Mouse (Mus musculus) lung, postnatal 0 days (tissue): ENCODE results near the gene Iqck. TPM values are rescaled to one million over a fixed set of nuclear protein-coding genes. Genes with fewer than 3 reads are reported as not detected.

Source experiments
- ATAC-seq: fragments of 200-750 bp; cut with Nextera tagmentation; 2 replicates; pipeline ENCODE4 v1.8.0; 2017; ENCODE audit warnings: moderate library complexity
- DNase-seq: peaks from one replicate; pipeline ENCODE4 v3.0.0-alpha.2; 2016; ENCODE audit warnings: low spot score
- H3K27ac ChIP-seq: fragments of 300-500 bp; sonication (generic); 2 replicates; pipeline ENCODE4 v1.5.1; 2014; ENCODE audit warnings: antibody characterized with exemption, mild to moderate bottlenecking, low read length, mixed read lengths
- H3K27me3 ChIP-seq: fragments of 300-500 bp; sonication (generic); replicated peaks from 2 replicates; pipeline ENCODE4 v1.6.1; 2014; ENCODE audit warnings: low read length, mixed read lengths; ENCODE audit not compliant: insufficient read depth
- H3K36me3 ChIP-seq: fragments of 300-500 bp; sonication (generic); 2 replicates; pipeline ENCODE4 v1.6.1; 2014; ENCODE audit warnings: low read length, mixed read lengths; ENCODE audit not compliant: insufficient read depth
- H3K4me1 ChIP-seq: fragments of 300-500 bp; sonication (generic); 2 replicates; pipeline ENCODE4 v1.6.1; 2014; ENCODE audit warnings: antibody characterized with exemption, low read depth, low read length, mixed read lengths; ENCODE audit not compliant: insufficient read depth
- H3K4me2 ChIP-seq: fragments of 300-500 bp; sonication (generic); replicated peaks from 2 replicates; pipeline ENCODE4 v1.6.1; 2014; ENCODE audit warnings: low read depth, mild to moderate bottlenecking, low read length, moderate library complexity, mixed read lengths
- H3K4me3 ChIP-seq: fragments of 300-500 bp; sonication (generic); 2 replicates; pipeline ENCODE4 v1.5.1; 2014; ENCODE audit warnings: low read depth, low read length
- H3K9ac ChIP-seq: fragments of 300-500 bp; sonication (generic); replicated peaks from 2 replicates; pipeline ENCODE4 v1.6.1; 2014; ENCODE audit warnings: low read depth, mild to moderate bottlenecking
- H3K9me3 ChIP-seq: fragments of 300-500 bp; sonication (generic); 2 replicates; pipeline ENCODE4 v1.6.1; 2016; ENCODE audit warnings: low read length, mixed read lengths
- CTCF ChIP-seq: IDR thresholded peaks from 2 replicates; pipeline ENCODE4 v1.5.1; 2016; ENCODE audit warnings: antibody characterized with exemption, mild to moderate bottlenecking
- EP300 ChIP-seq: IDR thresholded peaks from 2 replicates; pipeline ENCODE4 v1.6.1; 2016; ENCODE audit warnings: antibody characterized with exemption, mild to moderate bottlenecking, control low read depth
- WGBS: fragments of 180-500 bp; shearing (Covaris S2); extraction: QIAGEN DNeasy Blood & Tissue Kit; methylation state at CpG from one replicate; pipeline ENCODE4 v1.1.7; 2014; 5-methylcytosine and 5-hydroxymethylcytosine counted together
- polyA plus RNA-seq: library from polyadenylated mRNA; unstranded; fragments of >200 nt; fragmentation: Nextera tagmentation; extraction: Ambion mirVana; gene quantifications from 2 replicates; pipeline ENCODE4 v1.2.1, GENCODE M21; 2015

Iqck gene
- polyA plus RNA-seq, 1 experiment from 2014 or later = 3.5 TPM

DNA sequence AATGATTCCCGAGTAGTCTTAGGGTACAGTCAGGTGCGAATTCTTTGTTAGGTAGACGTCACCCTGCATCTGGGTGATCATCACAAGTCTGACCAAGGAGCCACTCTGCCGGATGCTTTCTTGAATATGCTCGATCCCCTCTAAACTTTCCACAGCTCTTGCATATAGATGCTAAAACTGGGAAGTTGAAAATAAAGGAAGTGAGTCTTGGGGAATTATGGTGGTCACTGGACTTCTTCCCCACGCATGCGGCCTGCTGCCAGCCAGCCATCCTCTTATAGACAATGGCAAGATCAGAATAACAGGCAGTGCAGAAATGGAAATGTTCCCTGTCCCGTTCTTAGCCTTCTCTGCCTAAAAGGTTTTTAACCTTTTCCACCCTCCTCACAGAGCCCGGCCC lies 48.3 kb downstream of the Iqck start:
- Histone ChIP-seq H3K9me3 (no peaks in the 10 kb centered on the region), H3K4me3 (no peak overlapping the region), H3K36me3 (no peaks in the 10 kb centered on the region), H3K27ac (no peak overlapping the region), H3K9ac (no peak overlapping the region), H3K4me1 (peaks cover 10% of the 10 kb centered on the region), H3K4me2 (no peak overlapping the region), H3K27me3 (no peaks in the 10 kb centered on the region)
- DNase-seq = no peak
- ATAC-seq = no peak
- no peak for TF ChIP-seq CTCF
- TF ChIP-seq EP300 = no peak
- WGBS = 89% methylated on average over 9 of the region's 9 CpGs

DNA sequence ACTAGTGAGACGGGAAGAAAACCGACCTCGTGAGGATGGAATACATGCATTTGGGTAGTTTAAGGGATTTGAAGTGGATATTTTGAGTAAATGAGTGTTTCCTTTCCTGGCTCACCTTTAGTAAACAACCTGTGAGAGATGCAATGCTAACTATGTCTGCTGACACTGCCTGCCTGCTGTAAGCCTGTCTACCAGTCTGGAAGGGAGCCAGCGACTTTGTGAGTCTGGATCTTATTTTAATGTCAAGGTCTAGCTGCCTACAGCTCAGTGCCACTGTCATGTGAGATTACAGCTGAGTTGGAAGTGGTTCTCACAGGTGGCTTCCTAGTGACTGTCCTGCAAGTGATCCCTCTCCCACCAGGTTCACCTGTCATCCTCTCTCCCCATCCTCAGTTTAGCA lies 49.0 kb downstream of the Iqck start:
- no peak overlapping the region for H3K4me2 ChIP-seq
- H3K9ac ChIP-seq = no peak overlapping the region
- H3K36me3 ChIP-seq = no peaks in the 10 kb centered on the region
- H3K4me3 ChIP-seq = no peak overlapping the region
- no peak overlapping the region for H3K27ac ChIP-seq
- no peaks in the 10 kb centered on the region for H3K9me3 ChIP-seq
- H3K27me3 ChIP-seq = no peaks in the 10 kb centered on the region
- no peak for TF ChIP-seq CTCF
- no peak for TF ChIP-seq EP300
- DNase-seq (no peak), ATAC-seq (no peak)
- WGBS = 80% methylated on average over 4 of the region's 4 CpGs
- peaks cover 10% of the 10 kb centered on the region for H3K4me1 ChIP-seq

DNA sequence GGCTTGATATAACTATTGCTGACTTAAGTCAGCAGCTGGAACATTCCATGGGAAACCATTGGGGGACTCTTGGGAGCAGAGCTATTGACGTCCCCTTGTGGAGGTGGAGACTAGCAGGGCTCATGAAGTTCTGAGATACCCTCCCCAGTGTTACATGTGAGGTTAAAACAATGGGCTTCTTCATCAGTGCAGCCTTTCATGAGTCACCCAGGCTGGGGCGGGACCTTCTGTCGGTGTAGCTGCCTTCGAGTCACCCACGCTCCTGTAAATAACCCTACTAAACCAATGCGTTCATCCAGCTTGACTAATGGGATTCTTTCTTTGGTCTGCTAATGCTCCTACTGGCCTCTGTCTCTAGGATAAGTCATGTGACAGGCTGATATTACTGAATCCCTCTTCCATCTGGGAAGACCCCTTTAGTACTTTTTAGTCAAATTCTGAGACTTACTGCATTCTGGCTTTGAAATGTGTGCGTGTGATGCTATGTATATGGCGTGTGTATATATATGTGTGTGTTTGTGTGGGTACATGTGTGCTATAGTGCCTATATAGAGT lies 53.5 kb downstream of the Iqck start:
- TF ChIP-seq EP300 (no peak), CTCF (no peak)
- DNase-seq (no peak), ATAC-seq (no peak)
- no peak overlapping the region for H3K4me3 ChIP-seq
- H3K9me3 ChIP-seq = no peaks in the 10 kb centered on the region
- H3K27me3 ChIP-seq = no peaks in the 10 kb centered on the region
- no peak overlapping the region for H3K27ac ChIP-seq
- no peak overlapping the region for H3K4me2 ChIP-seq
- H3K4me1 ChIP-seq = no peaks in the 10 kb centered on the region
- no peak overlapping the region for H3K9ac ChIP-seq
- 56% methylated on average over 8 of the region's 8 CpGs for WGBS
- H3K36me3 ChIP-seq = no peaks in the 10 kb centered on the region

DNA sequence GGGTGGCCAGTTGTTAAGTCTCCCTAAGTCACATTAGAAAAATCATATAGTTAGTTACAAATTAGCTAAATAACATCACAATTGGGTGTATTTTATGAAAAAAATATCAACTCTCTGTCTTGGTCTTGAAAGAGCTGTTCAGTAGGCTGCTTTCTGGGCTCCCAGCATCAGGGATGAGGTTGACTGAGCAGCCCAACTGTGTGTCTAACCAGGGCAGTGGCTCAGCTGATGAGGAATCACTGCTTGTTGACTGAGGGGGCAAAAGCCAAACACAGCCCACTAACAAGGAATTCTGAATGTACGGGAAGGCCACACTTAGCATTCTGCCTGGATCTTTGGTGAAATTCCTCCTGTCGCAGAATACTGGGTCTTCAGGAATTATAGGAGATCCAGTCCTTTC lies 54.9 kb downstream of the Iqck start:
- H3K9ac ChIP-seq = no peak overlapping the region
- no peaks in the 10 kb centered on the region for H3K36me3 ChIP-seq
- TF ChIP-seq EP300 (no peak), CTCF (no peak)
- H3K4me1 ChIP-seq = no peaks in the 10 kb centered on the region
- no peak overlapping the region for H3K27ac ChIP-seq
- no peaks in the 10 kb centered on the region for H3K9me3 ChIP-seq
- WGBS = 88% methylated on average over 2 of the region's 2 CpGs
- DNase-seq (no peak), ATAC-seq (no peak)
- no peak overlapping the region for H3K4me2 ChIP-seq
- H3K4me3 ChIP-seq = no peak overlapping the region
- no peaks in the 10 kb centered on the region for H3K27me3 ChIP-seq

DNA sequence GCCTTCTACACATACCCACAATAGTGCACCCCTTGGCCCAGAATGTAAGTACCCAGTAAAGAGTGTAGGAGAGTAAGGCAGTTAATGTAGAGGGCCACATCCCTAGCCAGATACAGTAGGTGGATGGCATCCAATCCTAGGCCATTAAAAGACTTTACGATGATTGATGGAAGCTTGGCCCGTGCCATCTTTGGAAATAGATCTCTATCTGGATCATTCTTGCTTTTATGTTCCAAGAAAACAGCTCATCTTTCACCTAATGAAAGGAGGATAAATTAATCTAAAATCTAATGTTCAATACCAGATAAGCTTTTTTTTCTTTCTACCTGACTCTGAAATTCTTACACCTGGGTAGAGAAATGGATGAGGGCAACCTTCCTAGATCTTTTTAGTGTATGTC lies 55.6 kb downstream of the Iqck start:
- Histone ChIP-seq H3K9ac (no peak overlapping the region), H3K9me3 (no peaks in the 10 kb centered on the region), H3K4me2 (no peak overlapping the region), H3K4me1 (no peaks in the 10 kb centered on the region), H3K27me3 (no peaks in the 10 kb centered on the region), H3K36me3 (no peaks in the 10 kb centered on the region), H3K27ac (no peak overlapping the region), H3K4me3 (no peak overlapping the region)
- 92% methylated on average over 2 of the region's 2 CpGs for WGBS
- ATAC-seq (no peak), DNase-seq (no peak)
- TF ChIP-seq CTCF (no peak), EP300 (no peak)

DNA sequence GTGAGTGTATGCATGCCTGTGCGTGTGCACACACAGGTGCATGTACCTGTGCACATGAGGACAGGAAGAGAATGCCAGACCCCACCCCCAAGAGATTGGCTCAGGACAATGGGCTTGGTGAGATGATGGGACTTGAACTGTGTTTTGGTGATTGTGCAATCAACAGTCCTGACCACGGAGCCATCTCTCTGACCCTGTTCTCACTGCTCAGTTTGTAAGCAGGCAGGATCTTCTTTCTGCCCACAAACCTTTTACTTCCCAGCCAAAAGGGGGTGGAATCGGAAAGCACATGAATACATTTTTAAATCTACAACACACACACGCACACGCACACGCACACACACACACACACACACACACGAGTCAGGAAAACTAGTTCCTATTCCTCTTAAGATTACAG lies 56.0 kb downstream of the Iqck start:
- WGBS = 73% methylated on average over 7 of the region's 7 CpGs
- no peak for DNase-seq
- ATAC-seq = no peak
- Histone ChIP-seq H3K4me2 (no peak overlapping the region), H3K4me1 (no peaks in the 10 kb centered on the region), H3K9me3 (no peaks in the 10 kb centered on the region), H3K27me3 (no peaks in the 10 kb centered on the region), H3K4me3 (no peak overlapping the region), H3K27ac (no peak overlapping the region), H3K36me3 (no peaks in the 10 kb centered on the region), H3K9ac (no peak overlapping the region)
- TF ChIP-seq EP300 (no peak), CTCF (no peak)

DNA sequence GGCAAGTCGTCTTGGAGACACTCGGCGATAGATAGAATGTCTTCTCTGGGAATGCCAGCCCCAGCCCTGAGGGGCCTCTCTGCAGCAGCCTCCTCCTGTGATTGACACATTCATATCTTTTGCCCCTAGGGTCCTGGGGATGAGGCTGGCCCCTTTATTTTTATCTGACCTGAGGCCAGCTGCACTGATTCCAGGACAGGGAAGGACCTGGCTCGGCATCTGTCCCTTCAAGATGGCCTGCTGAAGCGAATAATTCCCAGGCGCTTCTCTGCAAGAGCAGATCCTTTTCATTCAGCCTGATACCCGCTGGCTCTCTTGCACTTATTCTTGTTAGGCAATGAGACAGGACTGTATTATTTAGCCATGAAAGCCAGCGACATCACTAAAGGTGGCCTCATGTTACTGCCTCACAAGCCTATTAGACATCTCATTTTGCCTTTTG lies 56.5 kb downstream of the Iqck start:
- no peak overlapping the region for H3K4me2 ChIP-seq
- ATAC-seq (no peak), DNase-seq (no peak)
- WGBS = 75% methylated on average over 8 of the region's 8 CpGs
- H3K9ac ChIP-seq = no peak overlapping the region
- no peaks in the 10 kb centered on the region for H3K4me1 ChIP-seq
- H3K4me3 ChIP-seq = no peak overlapping the region
- no peak overlapping the region for H3K27ac ChIP-seq
- no peak for TF ChIP-seq EP300
- no peaks in the 10 kb centered on the region for H3K27me3 ChIP-seq
- H3K9me3 ChIP-seq = no peaks in the 10 kb centered on the region
- no peaks in the 10 kb centered on the region for H3K36me3 ChIP-seq
